Mouse (Mus musculus): Measurements from ENCODE around the gene Tmem59l.

Tmem59l gene

DNA sequence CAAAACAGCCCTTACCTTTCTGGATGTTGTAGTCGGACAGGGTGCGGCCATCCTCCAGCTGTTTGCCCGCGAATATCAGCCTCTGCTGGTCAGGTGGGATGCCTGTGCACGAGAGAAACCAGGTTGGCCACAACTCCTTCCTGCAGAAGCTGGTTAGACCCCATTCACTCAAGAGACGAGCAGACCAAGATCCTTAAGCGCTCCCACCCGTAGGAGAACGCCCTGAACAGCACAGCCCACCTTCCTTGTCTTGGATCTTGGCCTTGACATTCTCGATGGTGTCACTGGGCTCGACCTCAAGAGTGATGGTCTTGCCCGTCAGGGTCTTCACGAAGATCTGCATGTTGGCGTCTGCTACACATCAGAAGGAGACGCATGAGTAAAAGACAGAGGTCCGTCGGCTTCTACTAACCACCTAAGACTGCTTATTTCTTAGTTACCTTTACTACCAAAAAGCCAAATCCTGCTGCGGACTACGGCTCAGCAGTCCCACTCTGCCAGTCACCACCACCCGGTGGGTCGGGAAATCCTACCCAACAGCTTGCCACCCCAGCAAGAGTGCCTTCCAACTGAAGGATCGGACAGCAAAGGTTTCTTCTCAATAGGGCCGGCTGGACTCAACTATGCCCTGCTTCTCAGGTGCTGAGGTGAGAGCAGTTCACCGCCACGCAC lies 22.3 kb upstream of the Tmem59l start:
- in situ Hi-C loops (cut with MboI, MseI), result loop anchor here (10.0 kb wide), 2 partner anchors 95 to 1295 kb away; no protein-coding TSS in a partner anchor

DNA sequence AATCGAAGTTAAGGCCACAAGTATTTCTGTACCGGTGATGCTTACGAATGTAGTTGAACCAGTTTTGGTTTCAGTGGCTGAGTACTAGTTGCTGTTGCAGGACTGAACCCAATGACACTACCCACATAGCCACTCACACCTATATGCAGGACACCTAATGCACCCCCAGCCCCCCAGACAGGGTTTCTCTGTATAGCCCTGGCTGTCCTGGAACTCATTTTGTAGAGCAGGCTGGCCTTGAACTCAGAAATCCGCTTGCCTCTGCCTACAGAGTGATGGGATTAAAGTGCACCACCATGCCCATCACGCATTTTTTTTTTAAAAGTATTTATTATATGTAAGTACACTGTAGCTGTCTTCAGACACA lies 19.9 kb upstream of the Tmem59l start:
- in situ Hi-C loops (cut with MboI, MseI), result loop anchor here (10.0 kb wide), 2 partner anchors 92 to 1292 kb away; no protein-coding TSS in a partner anchor

- in situ Hi-C loops (cut with MboI, MseI), result loop anchor here (10.0 kb wide), 2 partner anchors 92 to 1292 kb away; no protein-coding TSS in a partner anchor
These were observed 19.3 kb upstream of the Tmem59l start, which contains the start of gene Rex1bd for GRCm38 (mm10) chr8:70506328-70507026. Gene Rex1bd (minus strand): TSS chr8:70506752.

- in situ Hi-C loops (cut with MboI, MseI), result loop anchor here (10.0 kb wide), 2 partner anchors 91 to 1291 kb away; no protein-coding TSS in a partner anchor
These were observed 18.7 kb upstream of the Tmem59l start for GRCm38 (mm10) chr8:70505698-70506327.

DNA sequence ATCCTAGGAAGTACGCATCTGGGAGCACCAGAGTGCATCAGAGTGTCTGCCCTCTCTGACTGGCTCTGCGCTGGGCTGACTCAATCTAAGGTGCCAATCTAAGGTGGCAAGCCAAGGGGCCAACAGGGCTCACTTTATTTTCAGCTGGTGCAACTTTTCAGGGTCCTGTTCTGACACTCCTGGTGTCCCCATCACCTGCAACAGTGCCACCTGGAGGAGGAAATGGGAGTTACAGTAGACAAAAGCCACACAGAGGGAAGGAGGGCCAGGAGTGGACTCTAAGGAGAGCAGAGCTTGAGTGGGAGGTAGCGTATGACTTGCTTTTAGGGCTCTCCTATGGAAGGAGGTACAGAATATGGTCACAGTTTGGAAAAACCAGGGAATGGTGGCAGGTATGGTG lies 17.7 kb upstream of the Tmem59l start:
- in situ Hi-C loops (cut with MboI, MseI), result loop anchor here (10.0 kb wide), 2 partner anchors 90 to 1290 kb away; no protein-coding TSS in a partner anchor

GRCm38 (mm10) chr8:70504291-70504716 lies 17.1 kb upstream of the Tmem59l start:
- in situ Hi-C loops (cut with MboI, MseI), result loop anchor here (10.0 kb wide), 2 partner anchors 90 to 1290 kb away; no protein-coding TSS in a partner anchor

- in situ Hi-C loops (cut with MboI, MseI), result loop anchor here (10.0 kb wide), 2 partner anchors 88 to 1288 kb away; no protein-coding TSS in a partner anchor
These were observed 16.0 kb upstream of the Tmem59l start for GRCm38 (mm10) chr8:70503062-70503750.

DNA sequence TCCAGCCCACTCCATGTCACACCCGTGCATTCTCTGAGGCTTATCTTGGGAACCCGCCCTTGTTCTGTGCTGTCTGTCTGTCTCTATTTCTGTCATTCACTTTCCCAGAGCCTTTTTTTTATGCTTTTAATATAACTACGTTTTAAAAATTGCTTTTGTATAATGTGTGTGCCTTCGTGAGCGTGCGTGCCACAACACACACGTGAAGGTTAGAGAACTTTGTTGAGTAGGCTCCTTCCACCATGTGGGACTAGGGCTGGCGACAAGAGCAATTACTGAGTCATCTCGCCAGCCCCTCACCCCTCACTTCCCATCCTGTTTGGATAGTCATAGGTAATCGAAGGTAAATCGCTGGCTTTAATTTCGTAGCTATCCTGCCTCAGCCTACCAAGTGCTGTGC lies 15.4 kb upstream of the Tmem59l start:
- in situ Hi-C loops (cut with MboI, MseI), result loop anchor here (10.0 kb wide), 2 partner anchors 88 to 1288 kb away; no protein-coding TSS in a partner anchor

- in situ Hi-C loops (cut with MboI, MseI), result loop anchor here (10.0 kb wide), 2 partner anchors 87 to 1287 kb away; no protein-coding TSS in a partner anchor
These were observed 14.8 kb upstream of the Tmem59l start for GRCm38 (mm10) chr8:70501820-70502529.

DNA sequence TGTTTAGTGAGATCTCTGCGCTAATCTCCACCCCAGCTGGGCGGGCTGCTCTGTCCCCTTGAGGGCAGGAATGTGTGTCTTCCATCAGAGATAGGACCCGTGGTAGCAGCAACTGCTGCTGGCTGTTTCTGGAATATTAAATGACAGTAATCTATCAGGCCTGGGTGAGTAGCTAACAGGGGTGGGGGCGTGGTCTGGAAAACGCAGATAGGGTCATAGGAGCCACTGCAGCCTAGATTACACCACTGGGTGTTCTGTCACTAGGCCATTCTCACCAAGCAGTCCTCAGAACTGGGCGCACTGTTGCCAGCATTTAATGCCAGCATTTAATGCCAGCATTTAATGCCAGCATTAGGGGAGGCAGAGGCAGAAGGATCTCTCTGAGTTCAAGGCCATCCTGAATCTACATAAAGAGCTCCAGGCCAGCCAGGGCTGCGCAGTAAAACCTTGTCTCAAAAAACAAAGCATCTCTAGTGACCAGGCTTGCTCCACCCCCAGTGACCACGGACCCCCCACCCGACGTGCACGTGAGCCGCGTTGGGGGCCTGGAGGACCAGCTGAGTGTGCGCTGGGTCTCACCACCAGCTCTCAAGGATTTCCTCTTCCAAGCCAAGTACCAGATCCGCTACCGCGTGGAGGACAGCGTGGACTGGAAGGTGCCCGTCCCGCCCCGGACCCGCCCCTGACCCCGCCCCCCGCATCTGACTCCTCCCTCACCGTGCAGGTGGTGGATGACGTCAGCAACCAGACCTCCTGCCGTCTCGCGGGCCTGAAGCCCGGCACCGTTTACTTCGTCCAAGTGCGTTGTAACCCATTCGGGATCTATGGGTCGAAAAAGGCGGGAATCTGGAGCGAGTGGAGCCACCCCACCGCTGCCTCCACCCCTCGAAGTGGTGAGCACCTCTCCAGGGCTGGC lies 13.5 kb upstream of the Tmem59l start:
- in situ Hi-C loops (cut with MboI, MseI), result loop anchor here (10.0 kb wide), 2 partner anchors 86 to 1286 kb away; no protein-coding TSS in a partner anchor

- in situ Hi-C loops (cut with MboI, MseI), result no loop called here
These were observed 8.6 kb upstream of the Tmem59l start for GRCm38 (mm10) chr8:70495771-70496062.

- in situ Hi-C loops (cut with MboI, MseI), result no loop called here
These were observed 8.0 kb upstream of the Tmem59l start for GRCm38 (mm10) chr8:70495001-70495770.

DNA sequence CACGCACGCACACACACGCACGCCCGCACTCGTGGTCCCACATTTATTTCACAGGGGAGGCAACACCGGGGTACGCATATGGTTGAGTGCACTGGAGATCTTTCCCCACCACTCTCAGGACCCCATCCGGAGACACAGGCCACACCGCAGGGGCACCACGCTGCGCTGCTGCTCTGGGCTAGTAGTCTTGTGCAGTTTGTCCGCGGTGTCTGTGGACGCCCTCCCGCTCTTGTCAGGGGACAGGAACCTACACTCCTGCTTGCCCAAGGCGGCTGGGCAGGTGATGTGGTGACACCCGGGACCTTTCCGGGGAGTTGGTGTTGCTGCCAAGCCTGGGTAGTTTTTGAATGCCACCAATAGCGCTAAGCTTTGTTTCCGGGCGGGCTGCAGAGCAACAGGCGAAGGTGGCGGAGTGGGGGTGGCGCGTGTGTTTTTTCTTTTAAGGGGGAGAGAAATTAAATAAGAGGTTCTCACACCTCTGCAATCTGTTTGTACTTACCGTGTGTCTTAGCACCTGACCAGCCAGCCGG lies 7.3 kb upstream of the Tmem59l start:
- in situ Hi-C loops (cut with MboI, MseI), result no loop called here

GRCm38 (mm10) chr8:70493692-70494415 lies 6.7 kb upstream of the Tmem59l start:
- in situ Hi-C loops (cut with MboI, MseI), result no loop called here

- in situ Hi-C loops (cut with MboI, MseI), result no loop called here
These were observed 5.8 kb upstream of the Tmem59l start, which contains the start of gene Crlf1 for GRCm38 (mm10) chr8:70492664-70493640. Gene Crlf1 (plus strand): TSS chr8:70493158.

DNA sequence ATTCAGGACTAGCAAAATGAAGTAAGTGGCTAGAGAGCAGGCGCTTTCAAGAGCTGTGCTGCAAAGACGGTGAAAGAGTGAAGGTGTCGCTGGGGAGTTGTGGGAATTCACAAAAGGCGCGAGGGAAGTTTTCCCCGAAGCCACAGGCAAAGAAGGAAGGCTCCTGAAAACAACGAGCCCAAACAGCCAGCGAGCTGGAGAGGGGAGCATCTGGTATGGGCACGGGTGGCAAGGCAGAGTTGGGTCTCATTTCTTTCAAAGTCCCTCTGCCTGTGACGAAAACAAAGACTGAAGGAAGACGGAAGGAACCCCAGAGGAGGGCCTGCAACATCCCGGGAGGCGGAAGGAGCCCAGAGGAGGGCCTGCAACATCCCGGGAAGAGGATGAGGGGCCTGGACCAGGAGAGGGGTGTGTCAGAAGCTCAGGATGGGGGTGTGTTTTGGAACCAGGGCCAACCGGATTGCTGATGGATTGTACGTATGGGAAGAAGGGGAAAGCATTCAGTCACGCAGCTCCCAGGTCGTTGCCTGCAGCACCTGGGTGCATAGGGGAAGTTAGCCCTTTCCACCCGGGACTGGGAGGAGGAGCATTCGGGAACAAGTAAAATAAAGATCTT lies 3.8 kb upstream of the Tmem59l start:
- in situ Hi-C loops (cut with MboI, MseI), result no loop called here

Measured in regulatory T cell (primary cell).